ENCODE assay signal across 13 mouse cellular contexts in genomic region chr2:6471110-6471611, GRCm38 (mm10).
DNase-seq lines count a peak whose midpoint lies in the region; ATAC-seq lines count a peak whose summit lies in the region.
"Had no signal": no experiment of that assay in that cellular context is flagged by ENCODE, and none has a peak within 500 bp of the region (broad histone marks: within the 10 kb centered on the region; RNA-seq: fewer than 3 reads in every experiment).

No protein-coding gene starts in this region.

- H3K27ac ChIP-seq in heart, embryonic 15.5 days = 0 out of 2 replicates have a peak overlapping the region, but pooled peaks have one; percentile 8
- no peak overlapping the region for H3K27ac ChIP-seq in forebrain, embryonic 16.5 days (ENCODE audit: low read length)
- H3K27ac ChIP-seq: hindbrain, embryonic 15.5 days had no signal

- no peaks in the 10 kb centered on the region for H3K9me3 ChIP-seq in heart, embryonic 15.5 days (replicated peaks)
- peaks cover 16% of the 10 kb centered on the region; the same call in 1 of the 2 replicates for H3K9me3 ChIP-seq in megakaryocyte, embryonic 14.5 days
- no peaks in the 10 kb centered on the region for H3K9me3 ChIP-seq in forebrain, embryonic 16.5 days (ENCODE audit: control insufficient read depth, low read length)
- H3K9me3 ChIP-seq: hindbrain, embryonic 15.5 days had no signal

- no peak overlapping the region for H3K9ac ChIP-seq in heart, embryonic 15.5 days
- no peak overlapping the region for H3K9ac ChIP-seq in forebrain, embryonic 16.5 days (replicated peaks; ENCODE audit: low read depth, low read length)
- H3K9ac ChIP-seq: hindbrain, embryonic 15.5 days had no signal

- WGBS in heart, embryonic 15.5 days = 46% methylated on average over 4 of the region's 4 CpGs
- WGBS in forebrain, embryonic 16.5 days = 52% methylated on average over 4 of the region's 4 CpGs

- 0 out of 2 replicates have a peak, but pooled peaks have one; percentile 31 for ATAC-seq in heart, embryonic 15.5 days (replicated peaks; ENCODE audit: insufficient number of reproducible peaks, insufficient read depth, low FRiP score, low read depth)
- no peak for ATAC-seq in megakaryocyte, adult 5-6 weeks (ENCODE audit: poor library complexity, severe bottlenecking)
- ATAC-seq in forebrain, embryonic 16.5 days = peak; percentile 29; the same call in 1 of the 2 replicates
- ATAC-seq in megakaryocyte progenitor cell, adult 5-6 weeks (replicated peaks; ENCODE audit: poor library complexity) = peak; percentile 55
- ATAC-seq: Patski had no signal

- H3K4me2 ChIP-seq in heart, embryonic 15.5 days = no peak overlapping the region
- H3K4me2 ChIP-seq in forebrain, embryonic 16.5 days (ENCODE audit: low read length) = no peak overlapping the region
- H3K4me2 ChIP-seq: hindbrain, embryonic 15.5 days had no signal

- intact Hi-C loops in heart, postnatal 10 days (cut with DNase I) = no loop called here

- no peaks in the 10 kb centered on the region for H3K36me3 ChIP-seq in heart, embryonic 15.5 days
- H3K36me3 ChIP-seq in megakaryocyte, embryonic 14.5 days (replicated peaks; ENCODE audit: low read length) = peaks cover 3% of the 10 kb centered on the region
- H3K36me3 ChIP-seq in forebrain, embryonic 16.5 days (ENCODE audit: control insufficient read depth, insufficient read depth) = no peaks in the 10 kb centered on the region
- H3K36me3 ChIP-seq: hindbrain, embryonic 15.5 days had no signal

- H3K4me3 ChIP-seq in heart, embryonic 15.5 days = no peak overlapping the region
- peak overlapping the region; percentile 70 for H3K4me3 ChIP-seq in megakaryocyte, embryonic 14.5 days (replicated peaks)
- H3K4me3 ChIP-seq in forebrain, embryonic 16.5 days (replicated peaks; ENCODE audit: low read length) = no peak overlapping the region
- H3K4me3 ChIP-seq: erythroblast, embryonic 14.5 days; hindbrain, embryonic 15.5 days had no signal

- H3K27me3 ChIP-seq in heart, embryonic 15.5 days = no peaks in the 10 kb centered on the region
- H3K27me3 ChIP-seq in megakaryocyte, embryonic 14.5 days (replicated peaks) = peaks cover 2% of the 10 kb centered on the region
- no peaks in the 10 kb centered on the region for H3K27me3 ChIP-seq in forebrain, embryonic 16.5 days (replicated peaks; ENCODE audit: control insufficient read depth, insufficient read depth, low read length)
- H3K27me3 ChIP-seq: CH12.LX; hindbrain, embryonic 15.5 days; Patski had no signal

- DNase-seq in heart, postnatal 10 days = no peak
- no peak for DNase-seq in embryo, embryonic 9.5 days (ENCODE audit: extremely low spot score)
- DNase-seq: cerebellum, postnatal 36 days; lung, postnatal 14 days had no signal

- H3K4me1 ChIP-seq in heart, embryonic 15.5 days (replicated peaks) = peaks cover 8% of the 10 kb centered on the region
- peaks cover 66% of the 10 kb centered on the region for H3K4me1 ChIP-seq in megakaryocyte, embryonic 14.5 days
- H3K4me1 ChIP-seq in forebrain, embryonic 16.5 days (replicated peaks; ENCODE audit: control insufficient read depth, insufficient read depth, low read length) = peaks cover 9% of the 10 kb centered on the region
